Mouse (Mus musculus) hindbrain, embryonic 13.5 days (tissue): ENCODE data around the gene Arl14. TPM values are rescaled to one million over a fixed set of nuclear protein-coding genes. Genes with fewer than 3 reads are reported as not detected.

Experiments used
- ATAC-seq: fragments of 200-750 bp; cut with Nextera tagmentation; 2 replicates; pipeline ENCODE4 v1.8.0; 2017; ENCODE audit warnings: moderate TSS enrichment; ENCODE audit not compliant: low FRiP score
- H3K27ac ChIP-seq: fragments of 300-500 bp; sonication (generic); 2 replicates; pipeline ENCODE4 v1.5.1; 2015; ENCODE audit warnings: inconsistent platforms, mild to moderate bottlenecking, moderate library complexity
- H3K27me3 ChIP-seq: fragments of 300-500 bp; sonication (generic); 2 replicates; pipeline ENCODE4 v1.6.1; 2015; ENCODE audit warnings: mild to moderate bottlenecking, inconsistent platforms
- H3K36me3 ChIP-seq: fragments of 300-500 bp; sonication (generic); 2 replicates; pipeline ENCODE4 v1.6.1; 2015; ENCODE audit warnings: mild to moderate bottlenecking, inconsistent platforms
- H3K4me1 ChIP-seq: fragments of 300-500 bp; sonication (generic); replicated peaks from 2 replicates; pipeline ENCODE4 v1.6.1; 2015; ENCODE audit warnings: inconsistent platforms
- H3K4me2 ChIP-seq: fragments of 300-500 bp; sonication (generic); 2 replicates; pipeline ENCODE4 v1.6.1; 2015; ENCODE audit warnings: inconsistent platforms, mild to moderate bottlenecking, moderate library complexity
- H3K4me3 ChIP-seq: fragments of 300-500 bp; sonication (generic); 2 replicates; pipeline ENCODE4 v1.5.1; 2015; ENCODE audit warnings: mild to moderate bottlenecking, inconsistent platforms
- H3K9ac ChIP-seq: fragments of 300-500 bp; sonication (generic); 2 replicates; pipeline ENCODE4 v1.6.1; 2015; ENCODE audit warnings: mild to moderate bottlenecking, inconsistent platforms
- H3K9me3 ChIP-seq: fragments of 300-500 bp; sonication (generic); 2 replicates; pipeline ENCODE4 v1.6.1; 2016; ENCODE audit warnings: inconsistent platforms
- WGBS: fragments of 180-500 bp; shearing (Covaris S2); methylation state at CpG from one replicate; pipeline ENCODE4 v1.1.7; 2015; 5-methylcytosine and 5-hydroxymethylcytosine counted together
- polyA plus RNA-seq: library from polyadenylated mRNA; unstranded; fragments of >200 nt; fragmentation: Nextera tagmentation; extraction: Ambion mirVana; gene quantifications from 2 replicates; pipeline ENCODE4 v1.2.1, GENCODE M21; 2015

Gene Arl14
- not detected in 2 replicates for polyA plus RNA-seq

DNA sequence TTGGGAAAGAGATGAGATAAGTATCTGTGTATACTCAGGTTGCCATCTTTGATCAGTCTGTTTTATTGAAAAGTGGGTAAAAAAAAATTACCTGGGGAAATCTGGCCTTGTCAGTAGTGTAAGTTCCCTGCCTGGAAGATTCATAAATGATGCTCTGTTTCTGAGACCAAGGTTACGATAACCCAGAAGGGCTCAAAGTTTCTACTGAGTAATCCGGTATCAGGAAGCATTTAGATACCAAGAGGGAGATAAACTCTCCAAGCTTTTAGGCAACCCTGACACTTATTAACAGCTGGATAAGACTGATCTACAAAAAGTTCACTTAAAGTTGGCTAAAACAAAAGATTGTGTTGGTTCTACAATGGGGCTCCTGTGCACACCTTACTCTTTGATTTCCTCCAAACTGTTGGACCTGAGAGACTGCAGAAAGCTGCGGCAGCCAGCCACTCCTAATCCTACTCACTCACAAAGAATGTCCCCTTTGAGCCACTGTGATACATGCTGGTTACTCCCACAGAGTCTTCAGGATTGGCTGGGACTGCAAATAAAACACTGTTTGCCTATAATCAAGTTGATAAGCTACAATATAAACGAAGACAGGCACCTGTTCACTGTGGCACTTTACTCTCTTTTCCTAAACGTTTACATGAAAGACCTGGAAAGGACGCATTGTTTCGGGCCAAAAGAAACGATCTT is at the start of gene Arl14:
Gene Arl14, plus strand, starts transcription at position 614 of the 696 bp plus-strand sequence.
- H3K4me2 ChIP-seq, result no peak within 1 kb of the TSS
- no peak within 1 kb of the TSS for H3K27ac ChIP-seq
- H3K27me3 ChIP-seq, result no peaks in the 10 kb centered on the region
- H3K9me3 ChIP-seq, result 0 out of 2 replicates have a peak, but pooled peaks cover 2% of the 10 kb centered on the region
- ATAC-seq, result no peak
- H3K9ac ChIP-seq, result no peak within 1 kb of the TSS
- no peaks in the 10 kb centered on the region for H3K4me1 ChIP-seq
- H3K4me3 ChIP-seq, result no peak within 1 kb of the TSS
- H3K36me3 ChIP-seq, result no peaks in the 10 kb centered on the region
- WGBS, result 86% methylated on average over 8 of the region's 8 CpGs

DNA sequence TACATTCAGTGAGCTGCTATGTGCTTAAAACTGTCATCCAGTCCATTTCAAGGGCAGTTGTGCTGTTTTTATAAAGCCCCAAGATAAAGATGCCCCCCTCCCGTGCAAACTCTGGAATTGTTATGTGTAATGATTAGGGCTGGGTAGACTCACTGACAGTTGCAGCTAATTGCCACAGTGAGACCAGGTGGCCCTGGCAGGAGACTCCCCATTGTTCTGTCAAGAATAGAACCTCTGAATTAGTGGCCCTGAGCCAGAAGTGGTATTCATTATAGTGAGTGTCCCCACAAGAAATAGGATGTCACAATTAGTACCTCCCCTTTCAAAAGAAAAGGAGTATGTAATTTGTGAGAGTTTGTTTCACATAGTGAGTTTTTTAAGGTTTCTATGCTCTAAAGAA is 47.0 kb upstream of the Arl14 start:
- no peaks in the 10 kb centered on the region for H3K36me3 ChIP-seq
- peaks cover 7% of the 10 kb centered on the region; the same call in 1 of the 2 replicates for H3K4me1 ChIP-seq
- no peaks in the 10 kb centered on the region for H3K27me3 ChIP-seq
- ATAC-seq, result no peak
- no peak overlapping the region for H3K27ac ChIP-seq
- H3K4me3 ChIP-seq, result no peak overlapping the region
- 18% methylated on average over 1 of the region's 1 CpGs for WGBS
- no peak overlapping the region for H3K9ac ChIP-seq
- no peaks in the 10 kb centered on the region for H3K9me3 ChIP-seq
- H3K4me2 ChIP-seq, result no peak overlapping the region

DNA sequence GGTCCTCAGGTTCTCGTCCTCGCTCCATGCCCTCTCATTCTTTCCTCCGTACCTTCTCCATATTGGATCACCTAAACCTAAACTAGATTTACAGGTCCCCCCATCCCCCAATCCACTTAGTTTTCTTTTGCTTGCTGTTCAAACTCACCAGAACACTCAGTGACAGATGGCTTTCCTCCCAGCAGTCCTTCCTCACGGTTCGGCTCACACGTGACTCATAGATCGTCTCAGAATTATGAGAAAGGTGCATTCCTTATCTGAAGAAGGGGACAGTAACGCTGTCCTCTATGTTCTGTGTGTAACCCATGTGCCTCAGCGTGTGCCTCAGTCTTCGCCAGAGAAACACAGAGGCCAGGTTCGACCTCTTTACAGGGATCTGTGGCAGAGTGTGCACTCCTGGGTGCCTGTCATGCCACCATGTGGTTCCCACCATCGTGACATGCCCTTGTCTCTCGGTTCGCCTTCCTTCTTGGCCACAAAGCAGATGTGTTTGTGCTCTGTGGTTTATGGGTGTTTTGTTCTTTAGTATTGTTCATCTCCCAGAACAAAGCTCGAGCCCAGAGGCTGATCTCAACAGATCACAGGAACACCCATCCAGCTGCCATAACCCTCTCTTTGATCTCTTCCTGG is 44.9 kb upstream of the Arl14 start:
- no peak for ATAC-seq
- H3K4me2 ChIP-seq, result no peak overlapping the region
- no peaks in the 10 kb centered on the region for H3K9me3 ChIP-seq
- WGBS, result 80% methylated on average over 15 of the region's 15 CpGs
- H3K27me3 ChIP-seq, result no peaks in the 10 kb centered on the region
- H3K27ac ChIP-seq, result no peak overlapping the region
- H3K4me1 ChIP-seq, result peaks cover 7% of the 10 kb centered on the region; the same call in 1 of the 2 replicates
- no peak overlapping the region for H3K9ac ChIP-seq
- H3K4me3 ChIP-seq, result no peak overlapping the region
- H3K36me3 ChIP-seq, result no peaks in the 10 kb centered on the region

- no peak overlapping the region for H3K4me3 ChIP-seq
- no peak overlapping the region for H3K4me2 ChIP-seq
- peaks cover 7% of the 10 kb centered on the region; the same call in 1 of the 2 replicates for H3K4me1 ChIP-seq
- no peak overlapping the region for H3K27ac ChIP-seq
- no peak overlapping the region for H3K9ac ChIP-seq
- no peaks in the 10 kb centered on the region for H3K27me3 ChIP-seq
- no peak for ATAC-seq
- H3K36me3 ChIP-seq, result no peaks in the 10 kb centered on the region
- H3K9me3 ChIP-seq, result no peaks in the 10 kb centered on the region
These were observed 44.3 kb upstream of the Arl14 start for GRCm38 (mm10) chr3:69177914-69178313.

GRCm38 (mm10) chr3:69178365-69179004 is 43.7 kb upstream of the Arl14 start:
- 42% methylated on average over 14 of the region's 14 CpGs for WGBS
- Histone ChIP-seq H3K9me3 (no peaks in the 10 kb centered on the region), H3K4me2 (0 out of 2 replicates have a peak overlapping the region, but pooled peaks have one; percentile 1), H3K4me3 (no peak overlapping the region), H3K4me1 (peaks cover 7% of the 10 kb centered on the region; the same call in 1 of the 2 replicates), H3K27me3 (no peaks in the 10 kb centered on the region), H3K36me3 (no peaks in the 10 kb centered on the region), H3K9ac (no peak overlapping the region), H3K27ac (no peak overlapping the region)
- peak; percentile 75 for ATAC-seq

GRCm38 (mm10) chr3:69181531-69181930 is 40.7 kb upstream of the Arl14 start:
- ATAC-seq, result no peak
- Histone ChIP-seq H3K36me3 (no peaks in the 10 kb centered on the region), H3K27ac (no peak overlapping the region), H3K9ac (no peak overlapping the region), H3K4me1 (peaks cover 7% of the 10 kb centered on the region; the same call in 1 of the 2 replicates), H3K27me3 (no peaks in the 10 kb centered on the region), H3K4me2 (no peak overlapping the region), H3K4me3 (no peak overlapping the region), H3K9me3 (no peaks in the 10 kb centered on the region)
- 91% methylated on average over 8 of the region's 8 CpGs for WGBS

- no peak overlapping the region for H3K4me3 ChIP-seq
These were observed 40.0 kb upstream of the Arl14 start for GRCm38 (mm10) chr3:69182225-69182624.

GRCm38 (mm10) chr3:69185244-69185643 is 37.0 kb upstream of the Arl14 start:
- no peak overlapping the region for H3K9ac ChIP-seq
- H3K4me2 ChIP-seq, result no peak overlapping the region
- H3K4me3 ChIP-seq, result no peak overlapping the region
- no peak for ATAC-seq
- H3K27ac ChIP-seq, result no peak overlapping the region
- H3K9me3 ChIP-seq, result no peaks in the 10 kb centered on the region
- 88% methylated on average over 7 of the region's 7 CpGs for WGBS
- no peaks in the 10 kb centered on the region for H3K36me3 ChIP-seq
- no peaks in the 10 kb centered on the region for H3K27me3 ChIP-seq
- no peaks in the 10 kb centered on the region for H3K4me1 ChIP-seq

More at GRCm38 (mm10) chr3:69182225-69182624, 40.0 kb upstream of the Arl14 start:
- H3K4me1 ChIP-seq, result peaks cover 7% of the 10 kb centered on the region; the same call in 1 of the 2 replicates
- H3K27ac ChIP-seq, result no peak overlapping the region
- H3K9ac ChIP-seq, result no peak overlapping the region
- H3K9me3 ChIP-seq, result no peaks in the 10 kb centered on the region
- no peak for ATAC-seq
- H3K36me3 ChIP-seq, result no peaks in the 10 kb centered on the region
- H3K4me2 ChIP-seq, result no peak overlapping the region
- no peaks in the 10 kb centered on the region for H3K27me3 ChIP-seq

DNA sequence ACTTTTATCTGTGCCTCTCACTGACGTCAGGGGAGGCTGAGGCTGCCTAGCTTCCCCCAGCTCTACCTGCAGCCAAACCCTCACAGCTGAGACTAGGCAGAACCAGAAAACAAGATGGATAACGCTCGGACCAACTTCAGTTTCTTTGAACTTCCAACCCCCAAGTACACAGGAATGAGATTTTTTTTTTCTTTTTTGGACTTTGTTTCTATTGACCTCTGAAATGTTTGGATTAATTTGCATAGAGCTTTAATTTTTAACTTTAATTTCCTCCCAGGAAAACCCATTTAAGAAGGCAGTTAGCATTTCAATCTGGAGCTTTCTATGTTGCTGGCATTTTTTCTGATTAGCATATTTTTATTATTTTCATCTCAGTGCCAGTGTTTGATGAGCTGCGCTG is 36.2 kb upstream of the Arl14 start:
- no peak overlapping the region for H3K27ac ChIP-seq
- H3K4me3 ChIP-seq, result no peak overlapping the region
- H3K4me1 ChIP-seq, result no peaks in the 10 kb centered on the region
- H3K27me3 ChIP-seq, result no peaks in the 10 kb centered on the region
- no peak overlapping the region for H3K9ac ChIP-seq
- WGBS, result 84% methylated on average over 4 of the region's 4 CpGs
- no peaks in the 10 kb centered on the region for H3K9me3 ChIP-seq
- H3K36me3 ChIP-seq, result no peaks in the 10 kb centered on the region
- ATAC-seq, result no peak
- no peak overlapping the region for H3K4me2 ChIP-seq

GRCm38 (mm10) chr3:69186643-69187042 is 35.6 kb upstream of the Arl14 start:
- H3K9ac ChIP-seq, result no peak overlapping the region
- ATAC-seq, result no peak
- no peaks in the 10 kb centered on the region for H3K9me3 ChIP-seq
- H3K27ac ChIP-seq, result no peak overlapping the region
- H3K4me2 ChIP-seq, result no peak overlapping the region
- 76% methylated on average over 16 of the region's 16 CpGs for WGBS
- H3K36me3 ChIP-seq, result no peaks in the 10 kb centered on the region
- no peaks in the 10 kb centered on the region for H3K27me3 ChIP-seq
- no peaks in the 10 kb centered on the region for H3K4me1 ChIP-seq
- no peak overlapping the region for H3K4me3 ChIP-seq

- no peak overlapping the region for H3K4me2 ChIP-seq
- peaks cover 2% of the 10 kb centered on the region for H3K4me1 ChIP-seq
- no peak for ATAC-seq
- WGBS, result 92% methylated on average over 3 of the region's 3 CpGs
- H3K9ac ChIP-seq, result no peak overlapping the region
- H3K4me3 ChIP-seq, result no peak overlapping the region
- H3K36me3 ChIP-seq, result no peaks in the 10 kb centered on the region
- H3K9me3 ChIP-seq, result no peaks in the 10 kb centered on the region
- no peaks in the 10 kb centered on the region for H3K27me3 ChIP-seq
- H3K27ac ChIP-seq, result no peak overlapping the region
These were observed 29.2 kb upstream of the Arl14 start for GRCm38 (mm10) chr3:69192995-69193394.

DNA sequence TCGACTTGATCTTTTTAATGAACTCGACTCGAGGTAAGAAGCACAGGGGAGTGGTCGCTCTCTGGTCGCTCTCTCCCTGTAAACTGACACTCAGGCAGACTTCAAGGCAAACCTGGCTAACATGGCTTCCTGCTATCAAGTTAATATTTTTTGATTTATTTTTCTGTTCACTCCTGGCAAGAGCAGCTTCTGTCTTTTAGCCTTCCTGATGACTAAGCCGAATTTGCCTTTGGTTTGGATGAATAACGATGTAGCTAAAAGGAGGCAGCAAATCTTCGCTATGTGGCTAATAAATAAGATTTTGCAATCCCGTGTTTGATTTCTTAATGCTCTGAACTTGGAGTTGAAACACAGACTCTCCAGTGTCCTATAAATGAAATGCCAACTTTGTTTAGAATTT is 27.7 kb upstream of the Arl14 start:
- Histone ChIP-seq H3K4me3 (no peak overlapping the region), H3K4me2 (no peak overlapping the region), H3K36me3 (no peaks in the 10 kb centered on the region), H3K9me3 (no peaks in the 10 kb centered on the region), H3K27ac (no peak overlapping the region), H3K4me1 (peaks cover 6% of the 10 kb centered on the region), H3K9ac (no peak overlapping the region), H3K27me3 (no peaks in the 10 kb centered on the region)
- no peak for ATAC-seq
- 74% methylated on average over 9 of the region's 9 CpGs for WGBS
